In genomic region chr7:37559851-37560250, GRCm38 (mm10) we compare ENCODE assay signal across 24 mouse cellular contexts.
A peak's percentile ranks its signal among the peaks of the same experiment; 100 is the strongest.
DNase-seq lines count a peak whose midpoint lies in the region; ATAC-seq and TF ChIP-seq lines count a peak whose summit lies in the region.
"Had no signal": no experiment of that assay in that cellular context is flagged by ENCODE, and none has a peak within 500 bp of the region (broad histone marks: within the 10 kb centered on the region; RNA-seq: fewer than 3 reads in every experiment).

No protein-coding gene starts in this region.

- no peak overlapping the region for H3K27ac ChIP-seq in forebrain, embryonic 16.5 days (ENCODE audit: low read length)
- no peak overlapping the region for H3K27ac ChIP-seq in forebrain, postnatal 0 days (ENCODE audit: low read depth, low read length)
- H3K27ac ChIP-seq: embryonic facial prominence, embryonic 10.5 days; embryonic facial prominence, embryonic 13.5 days; heart, adult 2 months; heart, embryonic 10.5 days; hindbrain, embryonic 14.5 days; hindbrain, postnatal 0 days had no signal

- peak; percentile 31; the same call in 1 of the 2 replicates for ATAC-seq in forebrain, embryonic 16.5 days
- no peak for ATAC-seq in forebrain, postnatal 0 days
- ATAC-seq: activated CD4-positive, CD25-positive, alpha-beta regulatory T cell, adult 4 months; hindbrain, postnatal 0 days; inflammation-experienced regulatory T-cells, adult 6 months; intestine, embryonic 16.5 days had no signal

- H3K4me1 ChIP-seq in forebrain, embryonic 16.5 days (replicated peaks; ENCODE audit: control insufficient read depth, insufficient read depth, low read length): peaks cover 40% of the 10 kb centered on the region
- peaks cover 21% of the 10 kb centered on the region; the same call in 1 of the 2 replicates for H3K4me1 ChIP-seq in forebrain, postnatal 0 days (ENCODE audit: insufficient read depth)

- no peaks in the 10 kb centered on the region for H3K27me3 ChIP-seq in forebrain, embryonic 16.5 days (replicated peaks; ENCODE audit: control insufficient read depth, insufficient read depth, low read length)
- no peaks in the 10 kb centered on the region for H3K27me3 ChIP-seq in forebrain, postnatal 0 days (ENCODE audit: insufficient read depth, low read length)

- H3K4me3 ChIP-seq in forebrain, embryonic 16.5 days (replicated peaks; ENCODE audit: low read length): no peak overlapping the region
- no peak overlapping the region for H3K4me3 ChIP-seq in forebrain, postnatal 0 days (ENCODE audit: low read depth, low read length)
- H3K4me3 ChIP-seq: embryonic facial prominence, embryonic 10.5 days; embryonic facial prominence, embryonic 13.5 days; erythroblast, embryonic 14.5 days; heart, adult 2 months; heart, embryonic 10.5 days had no signal

- TF ChIP-seq CTCF in forebrain, postnatal 0 days (IDR thresholded peaks at IDR 0.05; ENCODE audit: low read depth): no peak

- no peak overlapping the region for H3K9ac ChIP-seq in forebrain, embryonic 16.5 days (replicated peaks; ENCODE audit: low read depth, low read length)
- no peak overlapping the region for H3K9ac ChIP-seq in forebrain, postnatal 0 days
- H3K9ac ChIP-seq: embryonic facial prominence, embryonic 13.5 days; hindbrain, embryonic 14.5 days had no signal

- no peaks in the 10 kb centered on the region for H3K36me3 ChIP-seq in forebrain, embryonic 16.5 days (ENCODE audit: control insufficient read depth, insufficient read depth)
- H3K36me3 ChIP-seq in forebrain, postnatal 0 days (ENCODE audit: insufficient read depth): no peaks in the 10 kb centered on the region
- H3K36me3 ChIP-seq: embryonic facial prominence, embryonic 10.5 days; embryonic facial prominence, embryonic 13.5 days; heart, embryonic 10.5 days had no signal

- no peak overlapping the region for H3K4me2 ChIP-seq in forebrain, embryonic 16.5 days (ENCODE audit: low read length)
- H3K4me2 ChIP-seq in forebrain, postnatal 0 days (ENCODE audit: low read depth): no peak overlapping the region
- H3K4me2 ChIP-seq: embryonic facial prominence, embryonic 13.5 days; hindbrain, embryonic 14.5 days had no signal

- intact Hi-C loops in left cerebral cortex, postnatal 4 days (cut with DNase I): no loop called here

- peak; percentile 47 to 61 for DNase-seq in cerebellum, postnatal 10 days
- DNase-seq in cerebellum, postnatal 14 days: no peak
- no peak for DNase-seq in forebrain, postnatal 0 days
- peak; percentile 31 for DNase-seq in left cerebral cortex, postnatal 4 days
- DNase-seq in left cerebral cortex, adult 9 months (ENCODE audit: low spot score in 2 of 2): no peak
- DNase-seq: adrenal gland, adult 8-10 months; adrenal gland, postnatal 25 days; cerebellum, adult 18-20 months; cerebellum, adult 9-10 months; cerebellum, postnatal 36 days; embryo, embryonic 11 days; gastrocnemius, postnatal 25 days; heart, adult 2 months; kidney, adult 18-20 months had no signal

- WGBS in forebrain, embryonic 16.5 days: 47% methylated on average over 3 of the region's 3 CpGs
- 46% methylated on average over 3 of the region's 3 CpGs for WGBS in forebrain, postnatal 0 days

- no peaks in the 10 kb centered on the region for H3K9me3 ChIP-seq in forebrain, embryonic 16.5 days (ENCODE audit: control insufficient read depth, low read length)
- no peaks in the 10 kb centered on the region for H3K9me3 ChIP-seq in forebrain, postnatal 0 days (ENCODE audit: low read length)
- H3K9me3 ChIP-seq: embryonic facial prominence, embryonic 10.5 days; embryonic facial prominence, embryonic 13.5 days; heart, embryonic 10.5 days had no signal

Comparison
In these comparisons a context has a peak if more than half of its experiments do, and no peak if none do; other contexts are left out.
1. DNase-seq: peak in cerebellum, postnatal 10 days (2 of 2) and left cerebral cortex, postnatal 4 days (single experiment); none in cerebellum, postnatal 14 days (0 of 2), forebrain, postnatal 0 days (single experiment) and left cerebral cortex, adult 9 months (0 of 2).